Mouse (Mus musculus) bone marrow macrophage, adult 2 months (primary cell): ENCODE data around the gene Lama1.

Source experiments
- CTCF ChIP-seq: IDR thresholded peaks from 2 replicates; pipeline ENCODE4 v1.5.1; 2012; ENCODE audit warnings: low read depth, mild to moderate bottlenecking, low read length, moderate library complexity
- POLR2A ChIP-seq: IDR thresholded peaks from 2 replicates; pipeline ENCODE4 v1.6.1; 2012; ENCODE audit warnings: mild to moderate bottlenecking, low read depth, low read length, borderline replicate concordance

DNA sequence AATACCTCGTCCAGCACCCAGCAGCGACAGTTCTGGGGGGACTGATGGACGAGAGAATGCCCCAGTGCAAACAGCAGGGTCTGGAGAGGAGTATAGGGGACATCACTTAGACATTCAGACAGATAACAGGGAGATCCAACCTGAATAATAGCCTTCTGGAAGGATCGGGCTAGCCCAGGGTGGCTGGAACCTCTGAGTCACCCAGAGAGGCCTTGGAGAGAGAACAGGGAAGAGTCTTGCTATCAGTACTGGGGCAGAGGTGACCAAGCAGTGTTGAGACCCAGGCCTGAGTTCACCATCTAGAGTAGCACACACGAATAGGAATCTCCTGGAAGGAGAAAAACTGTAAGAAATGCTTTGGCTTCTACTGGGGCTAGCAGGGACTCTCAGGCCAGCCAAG, 9.3 kb downstream of the Lama1 start:
- no peak for TF ChIP-seq CTCF
- no peak for TF ChIP-seq POLR2A
